Mouse (Mus musculus): Measurements from ENCODE around the gene Tusc2. TPM values are rescaled to one million over a fixed set of nuclear protein-coding genes. Genes with fewer than 3 reads are reported as not detected.
A peak's percentile ranks its signal among the peaks of the same experiment; 100 is the strongest.

Gene Tusc2
- polyA plus RNA-seq (2017; shearing (Covaris generic)): 1 to 10 TPM; 4.1 to 8.1 TPM

DNA sequence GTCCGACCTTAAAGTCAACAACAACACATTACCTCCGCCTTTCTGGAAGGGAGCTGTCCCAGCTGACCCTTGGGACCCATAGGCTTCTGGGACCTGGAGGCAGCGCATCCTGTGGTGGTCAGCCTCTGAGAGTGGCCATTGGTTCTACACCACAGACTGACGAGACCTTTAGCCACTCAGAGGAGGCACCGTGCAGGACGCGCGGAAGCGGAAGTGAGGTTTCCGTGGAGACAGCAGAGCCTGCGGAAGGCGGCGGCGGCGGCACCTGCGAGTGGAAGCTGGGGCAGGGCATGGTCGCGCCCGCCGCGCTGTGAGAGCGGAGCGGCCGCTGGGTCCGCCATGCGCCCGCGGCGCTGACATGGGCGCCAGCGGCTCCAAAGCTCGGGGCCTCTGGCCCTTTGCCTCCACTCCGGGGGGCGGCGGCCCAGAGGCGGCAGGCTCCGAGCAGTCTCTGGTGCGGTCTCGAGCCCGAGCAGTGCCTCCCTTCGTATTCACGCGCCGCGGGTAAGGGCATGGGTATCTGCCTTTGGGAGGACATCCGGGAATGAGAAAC, at the start of gene Tusc2:
Tusc2 (plus strand) TSS at position 227 of the 553 bp plus-strand sequence.
- ATAC-seq: peak; percentile 97

GRCm38 (mm10) chr9:107514303-107514955, 48.6 kb upstream of the Tusc2 start:
- peak; percentile 45 for ATAC-seq

DNA sequence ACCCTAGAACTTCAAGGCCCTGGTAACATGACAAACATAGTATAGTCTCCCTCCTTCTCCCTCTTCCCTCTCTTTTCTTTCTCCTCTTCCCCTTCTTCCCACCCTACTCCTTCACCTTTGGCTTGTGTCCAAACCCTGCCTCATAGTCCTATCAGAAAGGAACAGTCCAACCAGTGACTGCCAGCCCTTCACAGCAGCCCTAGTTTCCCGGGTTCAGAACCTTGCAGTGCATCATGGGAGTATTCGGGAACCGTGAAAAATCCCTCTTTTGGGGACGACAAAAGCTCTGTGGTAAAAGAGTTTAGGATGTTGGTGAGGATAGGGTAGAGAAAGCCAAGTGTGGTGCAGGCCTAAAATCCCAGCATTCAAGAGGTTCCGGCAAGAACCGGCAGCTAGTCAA, 42.7 kb upstream of the Tusc2 start:
- no peak for ATAC-seq

DNA sequence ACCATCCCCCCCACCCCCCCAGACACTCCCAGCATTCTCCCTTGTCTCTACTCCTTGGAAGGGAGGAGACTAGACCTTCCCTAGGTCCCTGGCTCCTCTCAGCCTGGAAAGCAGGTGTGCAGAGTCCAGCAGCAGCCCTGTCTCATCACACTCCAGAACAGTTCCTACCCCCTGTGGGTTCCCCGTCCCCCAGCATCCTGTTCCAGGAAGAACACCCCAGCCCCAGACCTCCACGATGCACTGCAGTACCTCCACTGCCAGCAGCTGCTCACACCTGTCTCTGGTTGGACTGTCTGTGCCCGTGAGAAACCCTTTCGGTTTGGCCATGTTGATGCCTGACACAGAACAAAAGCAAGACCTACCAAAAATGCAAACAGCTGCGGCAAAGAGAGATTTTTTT, 41.9 kb upstream of the Tusc2 start:
- peak; percentile 67 for ATAC-seq

- peak; percentile 48 for ATAC-seq
These were observed 41.2 kb upstream of the Tusc2 start for GRCm38 (mm10) chr9:107521711-107522399.

GRCm38 (mm10) chr9:107522400-107522711, 40.7 kb upstream of the Tusc2 start:
- no peak for ATAC-seq

- peak; percentile 74 for ATAC-seq
These were observed 36.6 kb upstream of the Tusc2 start for GRCm38 (mm10) chr9:107526198-107527026.

GRCm38 (mm10) chr9:107533791-107534407, 29.2 kb upstream of the Tusc2 start, which contains the start of gene Tmem115:
TSS of gene Tmem115 (plus strand) at chr9:107533945.
- peak; percentile 99 for ATAC-seq

DNA sequence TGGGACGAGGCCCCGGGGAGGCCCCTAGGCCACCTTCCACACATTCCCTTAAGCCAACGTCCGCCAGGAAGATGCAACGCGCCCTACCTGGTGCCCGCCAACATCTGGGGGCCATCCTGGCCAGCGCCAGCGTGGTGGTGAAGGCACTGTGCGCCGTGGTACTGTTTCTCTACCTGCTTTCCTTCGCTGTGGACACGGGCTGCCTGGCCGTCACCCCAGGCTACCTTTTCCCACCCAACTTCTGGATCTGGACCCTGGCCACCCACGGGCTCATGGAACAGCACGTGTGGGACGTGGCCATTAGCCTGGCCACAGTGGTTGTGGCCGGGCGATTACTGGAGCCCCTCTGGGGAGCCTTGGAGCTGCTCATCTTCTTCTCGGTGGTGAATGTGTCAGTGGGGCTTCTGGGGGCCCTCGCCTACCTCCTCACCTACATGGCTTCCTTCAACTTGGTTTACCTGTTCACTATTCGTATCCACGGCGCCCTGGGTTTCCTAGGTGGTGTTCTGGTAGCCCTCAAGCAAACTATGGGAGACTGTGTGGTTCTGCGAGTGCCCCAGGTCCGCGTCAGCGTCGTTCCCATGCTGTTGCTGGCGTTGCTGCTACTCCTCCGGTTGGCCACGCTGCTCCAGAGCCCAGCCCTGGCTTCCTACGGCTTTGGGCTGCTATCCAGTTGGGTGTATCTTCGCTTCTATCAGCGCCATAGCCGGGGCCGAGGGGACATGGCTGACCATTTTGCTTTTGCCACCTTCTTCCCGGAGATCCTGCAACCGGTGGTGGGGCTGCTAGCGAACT, 28.4 kb upstream of the Tusc2 start:
- ATAC-seq: no peak

GRCm38 (mm10) chr9:107538231-107538630, 24.8 kb upstream of the Tusc2 start:
- ATAC-seq: no peak

DNA sequence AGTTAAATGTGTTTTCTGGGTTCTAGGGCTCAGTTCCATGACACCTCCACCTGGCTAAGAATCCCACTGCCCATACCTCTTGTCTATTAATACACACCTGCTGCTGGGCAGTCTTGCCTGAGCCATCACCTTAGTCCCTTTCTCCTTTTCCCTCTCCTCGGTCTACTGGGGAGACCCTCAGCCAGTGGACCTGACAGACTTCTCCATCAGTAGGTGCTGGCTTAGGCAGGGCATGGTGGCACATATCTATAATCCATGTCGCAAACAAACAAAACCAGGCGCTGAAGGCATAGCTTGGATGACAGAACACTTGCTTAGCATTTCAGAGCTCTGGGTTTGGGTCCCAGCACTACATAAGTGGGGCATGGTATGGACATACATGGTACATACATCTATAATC, 24.3 kb upstream of the Tusc2 start:
- no peak for ATAC-seq

GRCm38 (mm10) chr9:107539940-107540339, 23.1 kb upstream of the Tusc2 start:
- no peak for ATAC-seq

- no peak for ATAC-seq
These were observed 22.6 kb upstream of the Tusc2 start for GRCm38 (mm10) chr9:107540420-107540819.

- ATAC-seq: no peak
These were observed 22.1 kb upstream of the Tusc2 start for GRCm38 (mm10) chr9:107541005-107541404.

GRCm38 (mm10) chr9:107541474-107542351, 21.3 kb upstream of the Tusc2 start, which contains the start of the genes Cyb561d2 and Nprl2:
TSS of gene Cyb561d2 (minus strand) at chr9:107542193.
TSS of gene Nprl2 (plus strand) at chr9:107542226.
- peak; percentile 87 for ATAC-seq

DNA sequence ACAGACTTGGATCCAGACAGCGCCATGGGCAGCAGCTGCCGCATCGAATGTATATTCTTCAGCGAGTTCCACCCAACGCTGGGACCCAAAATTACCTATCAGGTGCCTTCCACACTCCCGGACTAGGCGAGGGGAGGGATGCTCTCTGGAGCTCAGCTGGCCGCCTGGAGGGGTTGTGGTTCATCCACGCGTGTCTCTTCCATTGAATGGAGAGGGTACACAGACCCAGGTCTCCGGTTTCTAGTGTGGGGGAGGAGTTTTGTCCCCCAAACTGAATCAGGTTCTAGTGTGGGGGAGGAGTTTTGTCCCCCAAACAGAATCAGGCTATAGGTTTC, 20.7 kb upstream of the Tusc2 start:
- no peak for ATAC-seq

DNA sequence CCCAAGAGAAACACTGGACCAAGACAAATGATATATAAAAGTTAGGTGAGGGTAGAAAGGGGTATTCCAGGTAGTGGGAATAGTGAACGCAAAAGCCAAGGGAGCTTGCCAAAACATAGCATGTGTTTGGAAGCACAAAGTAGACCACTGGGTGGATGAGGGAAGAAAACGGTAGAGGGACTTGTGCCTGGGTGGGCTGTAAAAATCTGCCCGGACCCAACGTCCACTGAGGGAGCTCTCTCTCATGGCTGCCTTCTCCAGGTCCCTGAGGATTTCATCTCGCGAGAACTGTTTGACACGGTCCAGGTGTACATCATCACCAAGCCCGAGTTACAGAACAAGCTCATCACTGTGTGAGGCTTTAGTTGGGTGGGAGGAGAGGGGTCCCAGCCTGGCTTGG, 20.3 kb upstream of the Tusc2 start:
- no peak for ATAC-seq

- no peak for ATAC-seq
These were observed 19.8 kb upstream of the Tusc2 start for GRCm38 (mm10) chr9:107543299-107543698.

DNA sequence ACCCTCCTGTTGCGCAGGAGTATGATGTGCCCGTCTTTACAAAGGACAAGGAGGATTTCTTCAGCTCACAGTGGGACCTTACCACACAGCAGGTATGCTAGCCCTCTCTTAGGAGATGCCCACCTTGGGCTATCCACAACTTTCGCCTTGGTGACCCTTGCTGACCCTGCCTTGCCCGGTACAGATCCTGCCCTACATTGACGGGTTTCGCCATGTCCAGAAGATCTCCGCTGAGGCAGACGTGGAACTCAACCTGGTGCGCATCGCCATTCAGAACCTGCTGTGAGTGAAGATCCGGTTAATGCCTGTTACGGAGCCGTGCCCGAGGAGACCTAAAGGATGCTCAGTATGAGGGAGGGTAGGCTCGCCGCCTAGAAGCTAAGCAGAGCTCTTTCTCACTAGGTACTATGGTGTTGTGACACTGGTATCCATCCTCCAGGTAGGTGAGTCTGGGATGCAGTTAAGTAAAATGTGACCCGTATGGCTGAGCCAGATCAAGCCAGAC, 18.8 kb upstream of the Tusc2 start:
- no peak for ATAC-seq

DNA sequence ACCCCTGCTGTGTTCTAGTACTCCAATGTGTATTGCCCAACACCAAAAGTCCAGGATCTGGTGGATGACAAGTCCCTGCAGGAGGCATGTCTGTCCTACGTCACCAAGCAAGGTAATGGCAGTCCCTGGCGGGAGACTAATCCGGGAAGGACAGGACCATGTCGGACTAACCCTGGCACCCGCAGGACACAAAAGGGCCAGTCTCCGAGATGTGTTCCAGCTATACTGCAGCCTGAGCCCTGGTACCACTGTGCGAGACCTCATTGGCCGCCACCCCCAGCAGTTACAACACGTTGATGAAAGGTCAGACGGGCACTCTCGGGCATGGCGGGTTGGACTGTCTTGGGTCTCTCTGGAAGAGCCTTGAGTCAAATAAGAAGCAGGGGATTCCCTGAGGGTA, 18.3 kb upstream of the Tusc2 start:
- no peak for ATAC-seq

- ATAC-seq: no peak
These were observed 17.9 kb upstream of the Tusc2 start for GRCm38 (mm10) chr9:107545199-107545598.
